Mouse (Mus musculus): Measurements from ENCODE around the gene Olfr1411. TPM values are rescaled to one million over a fixed set of nuclear protein-coding genes. Genes with fewer than 3 reads are reported as not detected.
A peak's percentile ranks its signal among the peaks of the same experiment; 100 is the strongest.

The Olfr1411 gene
- total RNA-seq (2015) (not detected in 2 replicates), total RNA-seq (2017) (not detected in 2 replicates)

- ATAC-seq (ENCODE audit: poor library complexity, severe bottlenecking): no peak
Observed at GRCm38 (mm10) chr1:92594111-92594510, at the start of gene Olfr1411. Gene Olfr1411, plus strand, starts transcription at chr1:92594411.

GRCm38 (mm10) chr1:92545929-92546328, 48.3 kb upstream of the Olfr1411 start:
- ATAC-seq (ENCODE audit: poor library complexity, severe bottlenecking): no peak

DNA sequence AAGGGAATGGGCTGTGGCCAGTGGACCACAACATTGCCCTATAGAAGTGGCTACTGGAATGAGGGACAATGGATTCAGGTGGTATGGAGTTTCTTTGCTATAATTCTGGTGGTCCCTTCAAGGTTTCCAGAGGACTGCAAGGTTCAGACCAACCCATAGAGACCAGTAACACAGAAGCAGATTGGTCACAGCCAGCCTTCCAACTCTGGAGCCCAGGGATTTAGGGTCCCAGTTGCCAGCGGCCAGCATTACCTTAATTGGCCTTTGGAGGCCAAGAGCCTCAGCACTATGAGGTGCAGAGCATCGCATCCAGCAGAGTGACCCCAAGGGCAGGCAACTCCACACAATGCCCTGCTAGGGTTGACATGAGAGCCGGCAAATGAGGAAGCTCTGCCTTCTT, 23.2 kb upstream of the Olfr1411 start, which contains the start of gene Olfr1413:
Gene Olfr1413 (plus strand): TSS at position 301 of the 400 bp plus-strand sequence.
- no peak for ATAC-seq (ENCODE audit: poor library complexity, severe bottlenecking)

- ATAC-seq (ENCODE audit: poor library complexity, severe bottlenecking): no peak
Observed at GRCm38 (mm10) chr1:92585479-92585878, 8.7 kb upstream of the Olfr1411 start, which contains the start of gene Olfr1412. Gene Olfr1412, plus strand, starts transcription at chr1:92585779.

DNA sequence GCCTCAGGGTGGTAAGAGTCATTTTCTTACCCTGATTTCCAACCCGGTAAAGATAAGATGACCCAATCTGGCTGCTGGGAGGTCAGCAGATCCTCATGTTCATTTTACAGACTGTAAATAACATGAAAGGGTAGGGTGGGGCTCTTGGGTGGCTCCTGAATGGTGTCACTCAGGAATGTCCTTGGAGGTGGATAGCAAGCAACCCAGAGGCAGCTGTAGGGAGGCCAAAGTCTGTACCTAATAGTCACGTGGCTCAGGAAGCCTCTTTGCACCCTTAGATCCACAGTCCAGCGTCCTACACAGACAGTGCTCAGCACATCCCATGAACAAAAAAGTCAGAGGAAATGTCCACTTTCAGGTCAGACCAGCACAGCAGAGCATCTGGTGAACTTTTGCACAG, 1.8 kb downstream of the Olfr1411 start:
- ATAC-seq (ENCODE audit: poor library complexity, severe bottlenecking): no peak

DNA sequence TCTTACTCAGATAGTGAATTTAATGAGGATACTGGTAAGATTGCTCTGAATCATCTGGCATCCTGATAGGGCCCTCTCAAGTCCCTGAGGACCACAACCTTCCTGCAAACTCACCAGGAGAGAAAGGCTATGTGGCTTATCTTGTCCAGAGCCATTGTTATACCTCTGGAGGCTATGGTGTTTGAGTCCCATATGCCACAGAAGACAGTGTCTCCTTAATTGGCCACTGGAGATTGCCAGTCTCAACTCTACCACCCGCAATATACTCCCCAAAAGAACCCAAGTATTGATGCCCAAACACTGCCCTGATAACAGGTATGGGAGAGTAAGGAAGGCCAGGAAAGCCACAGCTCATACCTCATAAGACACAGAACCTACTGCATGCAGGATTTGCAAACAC, 11.3 kb downstream of the Olfr1411 start, which contains the start of gene Olfr1410:
Gene Olfr1410 (plus strand): TSS at position 301 of the 400 bp plus-strand sequence.
- no peak for ATAC-seq (ENCODE audit: poor library complexity, severe bottlenecking)

DNA sequence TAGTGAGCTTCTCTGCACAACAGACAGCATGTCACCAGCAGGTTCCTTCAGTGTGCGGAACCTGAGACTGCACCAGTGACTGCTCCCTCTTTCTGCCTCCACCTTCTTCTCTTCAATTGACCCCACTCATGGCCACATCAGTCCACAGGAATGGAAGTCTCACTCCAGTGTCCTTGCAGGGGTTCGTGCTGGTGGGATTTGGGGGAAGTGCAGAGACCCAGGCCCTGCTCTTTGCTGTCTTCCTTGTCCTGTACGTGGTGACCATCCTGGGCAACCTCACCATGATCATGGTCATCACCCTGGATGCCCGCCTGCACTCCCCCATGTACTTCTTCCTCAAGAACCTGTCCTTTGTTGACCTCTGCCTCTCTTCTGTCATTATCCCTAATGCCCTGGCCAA, 13.5 kb downstream of the Olfr1411 start:
- no peak for ATAC-seq (ENCODE audit: poor library complexity, severe bottlenecking)

DNA sequence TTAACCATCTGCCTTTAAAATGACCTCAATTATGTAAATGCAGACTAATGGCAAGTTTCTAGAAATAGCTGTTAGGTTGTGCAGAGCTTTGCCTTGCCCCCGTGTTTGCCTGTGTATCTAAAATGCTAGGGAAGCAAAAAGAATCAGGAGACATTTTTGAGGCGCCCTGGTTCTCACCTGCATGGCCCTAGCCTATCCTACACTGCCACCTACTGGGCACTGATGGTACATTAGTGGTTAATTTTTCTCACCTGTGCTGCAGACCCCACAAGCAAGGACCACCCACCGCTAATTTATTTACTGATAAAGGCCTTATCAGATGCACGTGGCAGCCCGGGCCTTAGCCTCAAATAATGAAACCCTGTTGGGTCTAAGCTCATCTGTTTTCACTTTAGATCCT, 16.8 kb downstream of the Olfr1411 start:
- ATAC-seq (ENCODE audit: poor library complexity, severe bottlenecking): peak; percentile 71

DNA sequence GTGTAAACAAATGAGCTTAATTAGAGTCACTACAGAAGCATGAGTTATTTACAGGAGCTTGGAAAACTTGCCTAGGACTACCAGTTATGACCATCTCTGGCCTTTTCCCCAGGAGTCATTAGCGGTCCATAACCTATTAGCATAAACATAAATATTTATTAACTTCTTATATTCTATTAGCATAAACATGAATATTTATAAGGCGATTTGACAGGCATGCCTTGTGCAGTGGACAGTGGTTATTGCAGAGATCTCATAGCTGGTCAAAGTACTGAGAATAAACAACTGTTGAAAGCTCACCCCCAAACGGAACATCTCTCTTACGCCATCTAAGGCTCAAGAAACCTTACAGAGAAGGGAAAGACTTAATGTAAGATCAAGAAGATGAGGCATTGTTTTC, 19.0 kb downstream of the Olfr1411 start:
- ATAC-seq (ENCODE audit: poor library complexity, severe bottlenecking): no peak

DNA sequence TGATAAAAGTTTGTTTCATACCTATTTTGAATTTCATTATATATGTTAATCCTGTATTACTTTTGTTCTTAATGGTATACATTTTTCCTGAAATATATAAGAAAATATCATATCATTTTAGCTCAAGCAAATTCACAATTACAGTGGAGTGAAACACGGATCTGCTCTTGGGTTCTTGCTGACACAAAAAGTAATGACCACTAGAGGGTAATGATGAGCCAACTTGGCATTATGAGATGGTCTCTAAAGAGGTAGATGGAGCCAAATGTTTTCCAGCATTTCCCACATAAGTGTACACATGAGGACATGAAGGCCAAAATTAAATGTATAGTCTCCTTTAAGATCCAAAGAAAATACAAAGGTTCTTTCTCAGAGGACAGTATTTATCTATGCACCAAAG, 20.3 kb downstream of the Olfr1411 start:
- no peak for ATAC-seq (ENCODE audit: poor library complexity, severe bottlenecking)

GRCm38 (mm10) chr1:92616046-92616445, 21.8 kb downstream of the Olfr1411 start:
- no peak for ATAC-seq (ENCODE audit: poor library complexity, severe bottlenecking)

DNA sequence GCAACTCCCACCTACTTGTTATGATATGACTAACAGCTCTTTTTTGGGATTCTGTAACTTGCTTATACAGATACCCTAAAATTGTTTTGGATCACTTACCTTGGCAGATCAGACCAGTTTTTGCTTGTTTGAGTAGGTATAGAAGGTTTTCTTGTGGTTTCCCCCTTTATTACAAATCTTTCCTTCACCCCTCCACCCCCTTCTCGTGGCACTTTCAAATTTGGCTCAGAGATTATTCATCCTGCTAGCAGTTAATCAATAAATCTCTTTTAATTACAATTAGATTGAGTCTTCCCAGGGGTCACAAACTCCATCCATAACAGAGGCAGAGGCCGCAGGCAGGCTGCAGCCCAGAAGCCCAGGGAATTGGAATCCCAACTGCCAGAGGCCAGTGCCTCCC, 23.3 kb downstream of the Olfr1411 start, which contains the start of gene Olfr12:
Gene Olfr12 (plus strand): TSS at position 301 of the 400 bp plus-strand sequence.
- ATAC-seq (ENCODE audit: poor library complexity, severe bottlenecking): no peak

GRCm38 (mm10) chr1:92618360-92618759, 24.1 kb downstream of the Olfr1411 start:
- ATAC-seq (ENCODE audit: poor library complexity, severe bottlenecking): no peak

DNA sequence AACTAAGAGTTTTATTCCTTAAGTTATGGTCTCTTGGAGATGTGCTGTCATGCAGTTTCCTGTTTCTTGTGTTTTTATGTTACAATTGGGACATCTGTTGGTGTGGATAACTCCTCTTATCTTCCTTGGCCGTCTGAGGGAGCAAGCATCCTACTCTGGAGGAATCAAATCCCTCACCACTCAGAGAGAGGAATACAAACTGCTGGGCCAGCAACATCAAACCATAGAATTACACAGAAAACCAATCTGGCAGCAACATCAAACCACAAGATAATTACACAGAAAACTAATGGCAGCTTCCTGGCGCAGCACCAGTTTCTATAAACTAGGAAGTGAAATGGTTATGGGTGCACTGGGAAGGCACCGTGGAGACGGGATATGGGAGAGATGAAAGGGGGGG, 34.0 kb downstream of the Olfr1411 start:
- no peak for ATAC-seq (ENCODE audit: poor library complexity, severe bottlenecking)

DNA sequence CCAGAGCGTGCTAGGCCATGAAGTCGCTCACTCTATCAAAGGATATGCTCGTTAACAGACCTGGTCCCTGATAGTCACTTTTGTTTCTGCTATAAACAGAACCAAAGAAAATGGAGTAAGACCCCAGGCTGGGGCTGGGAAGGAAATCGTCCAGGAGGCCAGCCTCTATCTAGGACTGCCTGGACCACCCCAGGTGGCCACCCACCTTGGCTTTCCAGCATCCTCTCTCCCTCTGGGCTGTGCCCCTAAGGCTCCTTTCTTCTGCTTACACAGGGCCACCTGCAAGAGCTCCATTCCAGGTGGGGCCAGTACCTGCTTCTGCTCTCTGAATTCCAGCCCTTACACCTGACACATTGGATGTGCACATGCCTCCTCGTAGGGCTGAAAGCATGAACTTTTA, 38.0 kb downstream of the Olfr1411 start:
- no peak for ATAC-seq (ENCODE audit: poor library complexity, severe bottlenecking)

DNA sequence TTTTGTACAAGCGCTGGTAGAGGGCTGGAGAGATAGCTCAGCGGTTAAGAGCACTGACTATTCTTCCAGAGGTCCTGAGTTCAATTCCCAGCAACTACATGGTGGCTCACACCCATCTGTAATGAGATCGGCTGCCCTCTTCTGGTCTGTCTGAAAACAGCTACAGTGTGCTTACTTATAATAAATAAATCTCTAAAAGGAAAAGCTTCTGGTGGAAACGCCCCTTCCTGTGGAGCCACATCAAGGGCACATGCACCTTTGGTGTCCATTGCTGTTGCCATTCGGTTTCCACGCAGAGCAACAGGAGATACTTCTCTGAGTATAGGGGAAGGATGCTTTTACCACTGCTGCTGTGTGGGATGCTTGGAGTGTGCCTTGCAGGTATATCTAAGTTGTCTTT, 38.7 kb downstream of the Olfr1411 start:
- ATAC-seq (ENCODE audit: poor library complexity, severe bottlenecking): no peak

- ATAC-seq (ENCODE audit: poor library complexity, severe bottlenecking): no peak
Observed at GRCm38 (mm10) chr1:92633726-92634125, 39.5 kb downstream of the Olfr1411 start.

DNA sequence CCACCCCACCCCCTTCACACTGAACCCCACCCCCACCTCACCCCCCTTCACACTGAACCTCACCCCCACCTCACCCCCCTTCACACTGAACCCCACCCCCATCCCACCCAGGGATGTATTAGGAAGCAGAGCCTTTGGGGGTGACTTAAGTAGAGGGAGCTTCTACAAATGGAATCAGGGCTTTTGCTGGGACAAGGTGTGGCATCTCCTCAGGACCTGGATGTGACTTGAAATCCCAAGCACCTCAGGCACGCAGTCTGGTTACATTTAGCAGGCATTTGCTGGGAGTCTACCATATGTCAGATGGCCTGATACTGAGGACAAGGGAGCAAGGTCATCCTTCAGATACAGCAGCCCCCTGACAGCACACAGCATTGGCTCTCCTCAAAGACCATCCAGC, 40.4 kb downstream of the Olfr1411 start:
- no peak for ATAC-seq (ENCODE audit: poor library complexity, severe bottlenecking)

GRCm38 (mm10) chr1:92634976-92635599, 40.9 kb downstream of the Olfr1411 start:
- no peak for ATAC-seq (ENCODE audit: poor library complexity, severe bottlenecking)

- ATAC-seq (ENCODE audit: poor library complexity, severe bottlenecking): no peak
Observed at GRCm38 (mm10) chr1:92636015-92636414, 41.8 kb downstream of the Olfr1411 start.

DNA sequence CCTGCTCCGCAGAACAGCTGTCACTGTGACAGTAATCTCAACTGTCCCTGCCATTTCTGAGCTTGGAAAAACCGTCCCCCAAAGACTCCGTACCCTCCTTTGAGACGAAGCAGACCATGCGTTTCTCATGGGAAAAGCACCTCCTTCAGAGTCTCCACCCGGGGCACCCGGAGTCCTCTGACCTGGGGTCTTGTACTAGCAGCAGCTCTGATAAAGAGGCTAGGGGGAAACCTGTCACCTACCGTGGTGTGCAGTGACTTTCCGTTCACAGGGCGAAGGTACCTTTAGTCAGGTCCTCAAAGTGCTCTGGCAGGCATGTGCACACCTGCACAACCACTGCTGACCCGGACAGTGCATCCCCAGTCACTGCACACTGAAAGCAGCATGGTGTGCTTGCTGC, 42.5 kb downstream of the Olfr1411 start:
- no peak for ATAC-seq (ENCODE audit: poor library complexity, severe bottlenecking)

DNA sequence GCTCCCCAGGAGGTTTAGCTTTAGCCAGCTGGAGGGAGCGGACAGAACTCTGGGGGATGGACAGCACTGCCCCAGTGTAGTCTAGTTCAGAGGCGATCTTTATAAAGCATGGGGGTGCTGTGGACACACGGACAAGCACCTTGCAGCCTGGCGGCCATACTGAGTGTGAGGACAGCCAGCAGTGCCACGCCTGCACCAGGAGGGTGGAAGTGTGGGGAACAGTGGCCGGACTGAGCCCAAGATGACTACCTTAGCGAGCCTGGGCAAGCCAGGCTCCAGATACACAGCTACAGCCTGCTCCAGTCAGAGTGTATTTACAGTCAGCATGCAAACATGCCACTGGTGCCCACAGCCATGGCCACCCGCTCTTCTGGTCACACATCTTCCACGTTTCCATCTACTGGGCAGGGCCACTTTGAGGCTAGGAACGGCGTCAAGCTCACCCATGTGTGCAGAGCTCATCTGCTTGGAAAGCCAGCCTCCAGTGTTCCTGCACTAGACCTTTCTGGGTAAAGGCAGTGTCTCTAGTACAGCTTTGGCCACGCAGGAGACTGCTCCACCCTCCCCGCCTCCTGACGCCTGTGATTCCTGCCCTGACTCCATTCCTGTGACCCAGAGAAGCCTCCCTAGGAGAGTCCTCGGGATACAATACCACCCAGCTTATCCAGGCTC, 43.4 kb downstream of the Olfr1411 start:
- no peak for ATAC-seq (ENCODE audit: poor library complexity, severe bottlenecking)

All from megakaryocyte, adult 5-6 weeks (primary cell).